Mouse (Mus musculus): ENCODE data around the gene Limd1.

The Limd1 gene

DNA sequence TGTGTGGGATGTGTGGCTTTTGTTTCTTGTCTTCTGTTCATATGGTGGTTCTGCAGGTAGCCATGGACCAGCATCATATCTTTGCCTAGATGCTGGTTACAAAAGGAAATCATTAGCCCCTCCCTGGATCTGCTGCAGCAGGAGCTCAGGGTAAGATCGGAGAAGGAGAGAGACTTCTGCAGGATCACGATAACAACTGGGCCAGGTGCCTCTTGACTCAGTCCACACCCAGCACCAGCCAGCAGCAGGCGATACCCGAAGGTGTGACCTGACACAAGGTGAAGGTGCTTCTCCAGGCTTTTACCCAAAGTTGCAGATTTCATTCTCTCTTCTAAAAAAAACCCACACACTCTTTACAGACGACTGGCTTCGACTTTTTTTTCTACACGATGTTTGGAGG is 2.6 kb downstream of the Limd1 start:
- DNase-seq (ENCODE audit: extremely low read depth, low read depth) = no peak

DNA sequence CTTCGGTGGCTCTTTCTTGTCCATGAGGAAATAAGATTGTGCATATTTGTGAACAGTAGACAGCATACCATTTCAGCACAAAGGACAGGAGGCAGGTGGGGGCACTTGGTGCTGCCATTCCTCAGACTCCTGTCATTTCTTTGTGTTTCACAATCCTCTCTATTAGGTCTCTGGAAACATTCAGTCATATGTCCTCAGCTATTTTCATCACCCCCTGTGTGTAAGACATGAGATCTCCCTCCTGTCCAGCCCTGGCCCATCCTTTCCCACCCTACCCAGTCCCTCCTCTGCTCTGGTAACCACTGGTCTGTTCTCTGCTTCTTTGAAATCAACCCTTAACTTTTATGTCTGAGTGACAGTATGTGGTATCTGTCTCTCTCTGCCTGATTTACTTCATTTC is 5.1 kb downstream of the Limd1 start:
- DNase-seq (ENCODE audit: extremely low read depth, low read depth) = no peak

DNA sequence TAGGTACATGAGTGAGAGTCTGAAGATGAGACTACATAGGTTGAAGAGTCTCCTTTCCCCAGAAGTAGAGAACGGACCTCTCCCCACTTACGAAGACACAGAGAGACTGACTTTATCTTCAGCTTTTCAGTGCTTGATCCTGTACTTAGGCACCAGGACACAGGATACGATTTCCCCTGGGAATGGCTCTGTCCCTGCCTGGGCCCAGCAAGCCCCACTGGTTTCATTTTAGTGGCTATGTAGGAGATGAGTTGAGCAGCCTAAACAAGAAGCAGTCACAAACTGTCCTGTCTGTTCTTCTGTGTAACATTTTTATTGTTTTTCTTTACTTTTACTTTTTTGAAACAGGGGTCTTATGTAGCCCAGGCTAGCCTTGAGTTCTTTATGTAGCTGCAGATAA is 6.3 kb downstream of the Limd1 start:
- no peak for DNase-seq (ENCODE audit: extremely low read depth, low read depth)

DNA sequence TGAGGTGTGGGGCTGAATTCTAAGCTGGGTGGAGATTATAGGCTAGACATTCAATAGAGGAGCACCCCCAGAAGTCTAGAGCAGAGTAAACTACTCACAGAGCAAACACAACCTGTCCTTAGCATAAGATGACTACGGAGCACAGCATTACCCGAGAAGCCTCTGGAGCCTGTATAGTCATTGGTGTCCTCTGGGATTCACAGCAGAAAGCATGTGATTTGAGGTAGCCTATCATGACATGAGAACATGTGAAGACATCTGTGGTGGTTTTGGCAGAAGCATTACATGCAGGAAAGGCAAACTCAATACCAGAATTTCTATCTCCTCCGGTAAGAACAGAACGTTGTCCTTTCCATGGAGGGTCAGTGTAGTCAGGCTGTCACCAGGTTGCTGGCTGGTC is 7.1 kb downstream of the Limd1 start:
- DNase-seq (ENCODE audit: extremely low read depth, low read depth) = no peak

DNA sequence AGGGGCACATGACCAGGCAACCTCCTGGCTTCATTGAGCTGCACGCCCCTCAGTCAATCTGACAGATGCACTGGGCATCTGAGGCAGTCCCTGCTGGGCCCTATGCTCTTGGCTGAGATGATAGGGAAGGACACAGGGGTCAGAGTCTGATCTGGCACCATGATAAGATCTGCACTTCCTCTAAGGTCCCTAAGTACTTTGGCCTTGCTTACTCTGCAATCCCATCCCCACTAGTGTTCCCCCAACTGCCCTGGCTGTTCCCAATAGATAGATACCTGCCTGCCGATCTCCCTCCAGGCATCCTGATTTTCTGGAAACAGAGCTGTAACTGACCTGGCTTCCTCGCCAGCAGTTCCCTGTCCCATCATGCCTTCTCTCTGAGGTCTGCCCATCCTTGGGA is 8.1 kb downstream of the Limd1 start:
- DNase-seq (ENCODE audit: extremely low read depth, low read depth) = no peak

DNA sequence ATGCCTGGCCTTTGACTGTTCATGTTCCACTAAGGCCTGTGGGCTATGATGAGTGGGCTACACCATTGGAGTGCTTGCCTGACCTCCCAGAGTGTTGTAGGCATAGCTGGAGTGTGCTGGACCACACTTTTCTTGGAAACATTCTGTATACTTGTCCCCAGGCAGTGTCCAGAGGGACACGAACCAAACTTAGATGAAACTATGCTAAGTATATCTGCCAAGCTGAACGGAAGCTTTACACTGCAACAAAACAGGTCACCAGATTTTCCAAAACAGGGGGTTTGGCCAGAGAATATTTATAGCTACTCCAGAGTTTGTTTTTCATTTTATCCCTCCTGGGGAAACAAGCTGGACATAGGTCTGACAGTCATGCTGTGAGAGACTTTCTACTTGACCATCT is 10.6 kb downstream of the Limd1 start:
- no peak for DNase-seq (ENCODE audit: extremely low read depth, low read depth)

DNA sequence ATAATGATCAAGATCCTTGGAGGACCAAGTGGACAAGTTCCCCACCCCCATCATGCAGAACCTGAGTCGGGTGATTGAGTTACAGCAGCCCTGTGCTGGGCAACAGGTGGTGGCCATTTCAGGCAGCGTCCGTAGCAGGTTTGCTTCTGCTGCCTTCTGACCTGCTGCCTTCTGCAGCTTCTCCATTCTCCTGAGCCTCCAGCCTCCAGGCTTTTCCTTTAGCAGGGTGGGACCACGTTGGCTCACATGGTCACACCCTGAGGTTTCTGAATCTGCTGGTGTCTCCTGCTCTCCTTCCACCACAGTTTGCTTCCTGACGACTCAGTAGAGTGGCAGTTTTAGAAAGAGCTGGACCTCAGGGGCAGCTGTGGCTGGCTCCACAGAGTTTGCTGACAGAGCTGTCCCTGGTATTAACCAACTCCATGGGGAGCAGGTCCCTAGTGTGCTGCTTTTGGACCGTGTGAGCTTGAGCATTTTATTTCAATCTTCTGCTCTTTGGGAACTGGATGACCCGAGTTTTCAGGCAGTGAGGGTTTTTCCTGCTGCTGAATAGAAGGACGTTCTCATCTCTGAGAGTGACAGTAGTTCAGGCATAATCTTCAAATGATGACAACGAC is 11.3 kb downstream of the Limd1 start:
- no peak for DNase-seq (ENCODE audit: extremely low read depth, low read depth)

DNA sequence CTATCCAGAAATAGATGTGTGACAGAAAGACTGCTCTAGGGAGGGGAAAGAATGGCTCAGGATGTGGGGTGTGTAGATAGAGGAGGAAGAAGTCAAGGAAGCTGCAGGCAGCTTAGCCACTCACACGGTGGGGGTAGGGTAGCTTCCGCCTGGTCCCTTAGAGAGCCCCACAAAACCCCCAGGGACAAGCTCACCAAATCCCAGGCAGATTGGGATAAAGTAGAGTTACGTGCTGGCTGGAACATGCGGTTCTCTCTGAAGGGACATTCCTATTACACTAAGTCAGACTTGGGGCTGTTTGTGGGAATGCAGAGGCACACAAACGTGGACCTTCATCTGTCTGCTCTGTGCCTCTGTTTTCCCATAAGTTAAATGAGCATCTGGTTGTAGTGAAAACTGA is 12.4 kb downstream of the Limd1 start:
- no peak for DNase-seq (ENCODE audit: extremely low read depth, low read depth)

DNA sequence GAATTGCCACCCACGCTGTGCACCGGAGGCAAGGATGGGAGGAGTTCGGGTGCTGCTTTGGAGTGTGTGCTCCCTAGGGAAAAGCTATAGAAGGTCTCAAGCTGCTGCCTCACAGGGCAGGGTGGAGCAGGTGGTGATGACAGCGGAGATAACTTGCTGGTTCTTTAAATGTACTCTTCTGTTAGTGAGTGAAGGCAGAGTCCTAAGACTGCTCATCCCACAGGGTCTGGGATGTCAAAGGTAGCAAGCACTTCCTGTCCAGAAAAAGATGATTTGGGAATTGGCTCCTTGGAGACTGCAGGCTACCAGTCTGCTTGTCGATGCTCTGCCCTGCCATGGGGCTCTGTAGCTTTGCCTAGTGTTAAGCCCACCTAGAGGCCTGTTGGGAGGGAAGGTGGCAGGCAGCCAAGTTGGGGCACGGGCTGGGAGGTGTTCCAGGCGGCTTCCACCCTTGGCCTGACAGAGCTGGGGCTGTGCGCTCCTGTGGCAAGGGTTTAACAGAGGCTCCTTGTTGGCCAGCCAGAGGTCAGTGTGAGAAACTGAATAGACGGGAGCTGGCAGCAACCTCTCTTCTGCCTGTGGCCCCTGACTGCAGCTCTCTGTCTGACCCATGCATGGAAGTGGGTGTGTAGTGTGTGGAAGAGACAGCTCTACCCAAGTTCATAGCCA is 13.5 kb downstream of the Limd1 start:
- no peak for DNase-seq (ENCODE audit: extremely low read depth, low read depth)

DNA sequence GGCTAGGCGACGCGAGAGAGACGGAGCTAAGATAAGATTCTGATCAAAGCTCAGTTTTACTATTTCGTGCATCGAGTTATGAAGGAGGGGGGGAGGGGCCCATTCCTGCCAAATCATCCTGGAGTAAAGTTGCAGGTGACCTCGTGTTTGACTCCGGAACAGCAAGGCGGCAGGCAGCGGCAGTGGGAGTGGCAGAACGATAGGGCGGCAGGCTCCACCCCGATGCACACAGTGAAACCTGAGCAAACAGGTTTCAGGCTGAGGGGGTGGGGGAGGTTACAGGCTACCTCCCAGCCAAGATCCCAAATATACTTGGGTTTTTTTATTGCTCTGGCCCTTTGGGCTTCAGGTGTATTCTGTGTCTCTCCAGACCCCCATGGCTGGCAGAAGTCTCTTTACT is 18.2 kb downstream of the Limd1 start:
- DNase-seq (ENCODE audit: extremely low read depth, low read depth) = no peak

DNA sequence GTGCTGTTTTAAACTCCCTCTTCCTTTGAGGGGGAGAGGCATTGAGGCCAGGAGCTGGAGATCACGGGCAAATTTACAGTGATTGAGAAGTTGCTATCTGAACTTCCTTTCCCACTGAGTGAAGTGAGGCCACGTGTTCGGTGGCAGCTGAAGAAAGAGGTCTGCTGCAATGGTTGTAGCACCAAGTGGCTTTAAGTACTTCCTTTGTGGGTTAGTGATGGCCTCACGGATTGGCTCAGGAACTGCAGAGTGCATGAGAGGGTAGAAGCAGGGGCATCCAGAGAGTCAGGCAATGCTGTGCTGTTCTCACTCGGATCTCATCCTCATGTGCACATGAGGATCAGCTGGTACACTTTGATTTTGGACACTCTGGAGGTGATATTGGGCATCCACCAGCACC is 19.4 kb downstream of the Limd1 start:
- DNase-seq (ENCODE audit: extremely low read depth, low read depth) = no peak

DNA sequence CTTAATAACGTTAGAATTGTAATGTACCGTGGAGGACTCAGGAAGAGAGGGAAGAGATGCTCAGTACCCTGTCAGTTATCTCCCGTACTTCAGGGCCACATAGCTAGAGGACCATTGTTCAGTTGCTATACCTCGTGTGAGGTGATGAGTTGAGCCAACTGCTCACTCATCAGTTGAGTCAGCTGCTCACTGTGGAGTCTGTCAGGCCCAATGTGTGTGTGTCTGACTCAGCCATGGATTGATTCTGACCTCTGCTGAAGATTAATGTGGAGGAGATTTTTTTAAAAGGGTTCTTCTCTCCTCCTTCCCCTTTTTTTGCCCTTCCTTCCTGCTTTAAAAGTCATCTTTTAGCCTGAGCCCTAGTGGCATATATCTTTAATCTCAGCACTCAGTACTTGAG is 22.0 kb downstream of the Limd1 start:
- no peak for DNase-seq (ENCODE audit: extremely low read depth, low read depth)

DNA sequence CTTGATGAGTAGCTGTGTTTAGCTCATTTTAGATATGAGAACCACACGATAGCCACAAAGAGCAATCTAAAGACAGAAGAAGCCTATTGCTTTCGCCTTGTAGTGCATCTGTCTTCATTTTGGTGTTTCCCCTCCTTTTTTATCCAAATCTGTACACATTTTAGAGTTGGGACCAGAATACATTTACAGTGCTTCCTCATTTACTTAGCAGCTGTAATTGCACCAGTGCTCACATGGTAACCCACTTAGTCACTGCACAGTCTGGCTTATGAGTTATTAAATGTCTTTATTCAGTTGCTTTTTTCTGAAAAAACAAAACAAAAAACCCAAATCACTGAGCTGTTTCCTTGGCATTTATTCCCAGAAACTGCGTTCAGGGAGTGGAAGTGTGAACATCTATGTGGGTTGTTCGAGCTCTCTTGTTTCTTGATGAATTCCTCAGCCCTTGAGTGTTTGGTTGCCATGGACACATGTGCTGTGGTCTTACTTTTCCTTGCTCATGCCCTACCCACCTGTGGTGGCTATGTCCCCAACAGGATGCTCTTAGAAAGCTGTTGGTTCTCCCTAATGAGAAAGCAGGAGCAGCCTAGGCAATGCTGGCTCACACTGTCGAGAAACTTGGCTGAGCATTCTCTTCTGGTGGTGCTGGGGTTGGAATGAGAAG is 24.8 kb downstream of the Limd1 start:
- DNase-seq (ENCODE audit: extremely low read depth, low read depth) = no peak

DNA sequence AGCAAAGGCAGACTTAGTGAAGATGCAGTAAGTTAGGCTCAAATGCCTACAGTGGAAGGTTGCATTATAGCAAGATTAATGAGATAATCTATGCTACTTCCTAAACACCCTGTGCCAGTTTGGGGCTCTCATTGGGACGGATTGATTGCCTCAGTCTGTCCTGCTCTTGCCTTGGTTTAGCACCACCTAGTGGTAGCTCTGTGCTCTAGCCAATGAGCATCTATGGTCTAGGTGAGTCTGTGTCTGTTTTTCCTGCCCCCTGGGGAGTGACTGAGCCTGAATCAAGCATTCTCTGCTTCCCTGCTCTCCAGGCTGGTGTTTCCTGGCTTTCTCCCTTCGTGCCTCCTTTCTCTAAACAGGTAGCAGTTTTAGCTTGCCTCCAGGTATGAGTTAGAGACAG is 25.8 kb downstream of the Limd1 start:
- peak; percentile 40 for DNase-seq (ENCODE audit: extremely low read depth, low read depth)

DNA sequence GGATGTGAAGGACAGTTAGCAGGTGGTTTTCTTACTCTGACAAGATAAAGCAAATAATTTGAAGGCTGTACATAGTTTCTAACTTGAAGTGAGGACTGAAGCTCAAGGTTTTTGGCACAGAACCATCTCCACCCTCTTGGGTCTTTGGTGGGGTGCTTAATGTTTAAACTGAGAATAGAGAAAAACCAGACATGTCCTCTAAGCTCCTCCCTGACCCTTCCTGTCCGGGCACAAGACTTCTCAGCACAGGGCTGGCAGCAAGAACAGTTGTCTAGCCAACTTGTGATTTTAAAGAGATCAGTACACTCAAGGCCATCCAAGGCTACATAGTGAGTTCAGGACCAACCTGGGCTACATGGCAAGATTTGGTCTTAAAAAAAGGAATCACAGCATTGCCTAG is 27.1 kb downstream of the Limd1 start:
- DNase-seq (ENCODE audit: extremely low read depth, low read depth) = no peak

DNA sequence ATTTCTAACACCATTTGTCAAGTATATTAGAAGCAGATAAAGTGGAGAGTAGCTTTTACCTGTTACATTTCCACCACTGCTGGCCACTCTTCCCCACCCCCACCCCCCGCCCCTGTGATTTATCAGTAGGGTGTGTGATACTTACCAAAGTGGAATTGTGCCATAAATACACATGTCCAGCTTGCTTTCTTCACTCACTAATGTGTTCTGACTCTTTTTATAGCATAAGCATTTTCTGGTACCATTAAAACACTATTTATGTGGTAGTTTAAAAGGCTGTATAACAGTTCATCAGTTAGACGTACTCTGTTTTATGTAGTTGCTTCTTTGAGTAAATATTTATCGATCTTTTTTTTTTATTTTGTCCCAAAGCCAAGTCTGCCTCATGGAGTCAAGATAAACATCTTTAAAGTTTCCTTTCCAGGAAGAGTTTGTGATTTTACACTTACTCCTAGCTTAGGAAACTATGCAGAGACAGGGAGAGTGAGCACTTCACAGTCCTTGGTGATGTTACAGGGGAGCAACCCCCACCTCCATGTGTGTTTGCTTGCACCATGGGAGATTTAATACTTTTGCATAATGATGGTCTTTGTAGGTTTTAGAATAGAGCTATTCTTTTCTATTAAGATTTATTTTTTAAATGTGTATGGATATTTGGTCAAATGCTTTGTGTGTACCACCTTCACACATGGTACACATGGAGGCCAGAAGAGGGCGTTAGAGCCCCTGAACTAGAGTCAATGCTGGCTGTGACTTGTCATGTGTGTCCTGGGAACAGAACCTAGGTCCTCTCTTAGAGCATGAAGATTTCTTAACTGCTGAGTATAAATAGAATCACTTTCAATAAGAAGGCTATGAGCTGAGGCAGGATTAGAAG is 28.0 kb downstream of the Limd1 start:
- DNase-seq (ENCODE audit: extremely low read depth, low read depth) = no peak

DNA sequence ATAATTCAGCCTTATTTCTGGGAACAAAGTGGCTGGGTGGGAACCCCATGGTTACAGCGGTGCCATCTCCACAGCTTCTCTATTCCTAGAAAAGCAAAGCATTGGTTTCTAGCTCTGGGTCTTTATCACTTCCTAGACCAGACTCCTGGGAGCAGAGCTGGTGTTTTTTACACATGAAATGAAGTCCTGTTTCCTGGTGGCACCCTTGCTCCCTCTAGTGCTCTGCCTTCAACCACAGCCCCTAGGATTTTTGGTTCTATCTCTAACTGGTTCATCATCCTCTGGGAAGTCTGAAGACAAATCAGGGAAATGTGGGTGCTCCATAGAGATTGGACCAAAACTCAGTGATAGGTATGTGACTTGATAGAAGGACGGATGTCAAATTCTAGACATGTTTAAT is 28.9 kb downstream of the Limd1 start:
- no peak for DNase-seq (ENCODE audit: extremely low read depth, low read depth)

DNA sequence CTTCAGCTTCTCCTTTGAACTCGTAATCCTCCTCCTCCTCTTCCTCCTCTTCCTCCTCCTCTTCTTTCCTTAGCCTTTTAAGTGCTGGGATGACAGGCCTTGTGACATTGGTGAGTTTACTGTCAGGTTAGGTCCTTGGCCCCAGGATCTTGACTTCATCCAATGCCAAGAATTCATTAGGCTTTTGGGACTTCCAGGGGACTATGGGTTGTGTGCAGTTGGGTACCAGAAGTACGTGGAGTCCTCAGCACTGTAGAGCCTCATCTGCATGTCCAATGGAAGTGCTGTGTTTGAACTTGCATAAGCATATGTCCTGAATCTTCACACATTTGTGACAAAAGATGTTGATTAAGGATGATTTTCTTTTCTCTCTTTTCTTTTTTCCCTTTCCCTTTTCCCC is 30.5 kb downstream of the Limd1 start:
- no peak for DNase-seq (ENCODE audit: extremely low read depth, low read depth)

DNA sequence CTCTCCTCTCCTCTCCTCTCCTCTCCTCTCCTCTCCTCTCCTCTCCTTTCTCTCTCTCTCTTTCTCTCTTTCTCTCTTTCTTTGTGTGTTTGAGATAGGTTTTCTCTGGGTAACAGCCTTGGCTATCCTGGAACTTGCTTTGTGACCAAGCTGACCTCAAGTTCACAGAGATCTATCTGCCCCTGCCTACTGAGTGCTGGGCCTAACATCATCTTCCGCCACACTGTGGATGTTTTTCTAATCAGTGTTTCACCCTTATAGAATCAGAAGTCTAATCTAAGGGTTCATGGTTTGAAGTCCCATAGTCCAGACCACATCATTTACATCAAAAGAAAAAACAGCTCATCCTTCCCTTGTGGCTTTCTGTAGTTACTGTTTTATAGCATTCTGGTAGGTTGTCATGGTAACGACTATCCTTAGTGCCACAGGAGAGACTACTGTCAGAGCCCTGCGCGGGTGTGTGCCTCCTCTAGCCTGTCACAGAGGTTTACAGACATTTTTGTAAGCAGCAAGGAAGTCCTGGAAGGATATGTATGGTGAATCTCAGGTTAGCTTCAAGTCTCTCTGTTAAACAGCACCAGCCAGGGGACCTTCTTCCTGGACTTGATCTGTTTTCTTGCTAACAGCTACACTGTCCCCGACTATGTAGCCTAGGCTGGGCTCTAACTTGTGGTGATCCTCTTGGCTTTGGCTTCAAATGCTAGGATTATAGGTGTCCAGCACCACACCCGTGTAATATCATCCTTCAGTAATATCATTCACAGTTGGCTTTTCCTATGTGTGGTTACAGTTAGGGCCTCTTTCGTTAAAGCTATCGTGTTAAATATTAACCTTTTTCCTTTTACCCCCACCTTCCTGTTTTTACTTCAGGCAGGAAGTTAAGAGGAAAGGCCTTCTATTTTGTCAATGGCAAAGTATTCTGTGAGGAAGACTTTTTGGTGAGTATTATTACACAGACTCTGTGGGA is 31.4 kb downstream of the Limd1 start:
- DNase-seq (ENCODE audit: extremely low read depth, low read depth) = no peak

DNA sequence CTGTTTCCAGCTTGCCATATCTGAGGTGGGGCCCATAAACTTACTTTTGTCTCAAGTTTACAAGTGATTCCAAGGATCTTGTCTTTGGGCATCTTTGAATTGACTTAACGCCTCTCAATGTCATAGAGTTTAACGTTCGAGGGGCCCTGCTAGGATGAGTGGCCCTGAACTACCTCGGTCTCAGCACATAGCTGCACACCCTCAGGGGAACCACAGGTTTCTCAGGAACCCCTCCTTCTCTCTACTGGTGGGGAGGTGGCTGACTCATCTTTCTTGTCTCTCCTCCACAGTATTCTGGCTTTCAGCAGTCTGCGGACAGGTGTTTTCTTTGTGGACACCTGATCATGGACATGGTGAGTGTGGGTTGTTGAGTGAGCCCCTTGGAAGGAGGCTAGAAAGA is 32.4 kb downstream of the Limd1 start:
- no peak for DNase-seq (ENCODE audit: extremely low read depth, low read depth)

DNA sequence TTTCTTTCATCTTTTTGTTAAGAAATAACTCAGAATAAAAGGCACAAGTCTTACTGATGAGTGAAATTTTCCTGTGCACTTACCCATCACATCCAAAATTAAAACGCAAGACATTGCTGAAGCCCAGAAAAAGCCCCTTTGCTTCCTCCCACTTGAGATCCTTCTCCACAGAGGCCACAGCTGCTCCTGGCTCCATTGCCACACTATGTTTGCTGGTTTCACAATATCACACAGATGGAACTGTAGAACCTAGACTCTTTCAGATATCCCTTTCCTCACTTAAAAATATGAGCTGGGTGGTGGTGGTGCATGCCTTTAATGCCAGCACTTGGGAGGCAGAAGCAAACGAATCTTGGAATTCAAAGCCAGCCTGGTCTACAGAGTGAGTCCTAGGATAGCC is 34.0 kb downstream of the Limd1 start:
- no peak for DNase-seq (ENCODE audit: extremely low read depth, low read depth)

Measured in MEL-GATA-1-ER (cell line).